Mouse (Mus musculus) Patski (cell line): ENCODE data around the gene Olfr92. TPM values are rescaled to one million over a fixed set of nuclear protein-coding genes. Genes with fewer than 3 reads are reported as not detected.
A peak's percentile ranks its signal among the peaks of the same experiment; 100 is the strongest.
"Not testable (repeated sequence)": the region's sequence is repeated elsewhere in the genome, so short reads cannot be mapped to it uniquely, and the experiment has no call there.

Experiments
- ATAC-seq: fragments of 100-300 bp; one replicate; pipeline ENCODE4 v1.8.0; 2021
- CTCF ChIA-PET: fragments of 350-600 bp; sonication (Branson Sonifier 250); formaldehyde crosslinking; loops from one replicate; lab custom pipeline; 2022; ENCODE audit warnings: inconsistent platforms; lab: Charles Lee
- POLR2A ChIA-PET: fragments of 350-600 bp; sonication (Branson Sonifier 250); formaldehyde crosslinking; loops from one replicate; lab custom pipeline; 2022; ENCODE audit warnings: antibody characterized with exemption, inconsistent platforms; lab: Charles Lee
- DNase-seq: peaks from one replicate; pipeline ENCODE4 v3.0.0-alpha.2; 2011; ENCODE audit warnings: low read depth, low spot score
- H3K27me3 ChIP-seq: fragments of 371-371 bp; one replicate; pipeline ENCODE4 v1.5.1; 2021
- CTCF ChIP-seq: fragments of 100-300 bp; IDR thresholded peaks from one replicate; pipeline ENCODE4 v1.5.1; 2021
- in situ Hi-C: fragments of 300-500 bp; cut with MboI; formaldehyde crosslinking; loops from 3 replicates; pipeline ENCODE4 v1.11.1; 2018; ENCODE audit warnings: low pct_unique_long_range_greater_than_20kb, mixed read lengths
- polyA plus RNA-seq: library from polyadenylated mRNA; unstranded; gene quantifications from one replicate; pipeline ENCODE4 v1.2.3, GENCODE M21; 2021

Olfr92 gene
- polyA plus RNA-seq = not detected

DNA sequence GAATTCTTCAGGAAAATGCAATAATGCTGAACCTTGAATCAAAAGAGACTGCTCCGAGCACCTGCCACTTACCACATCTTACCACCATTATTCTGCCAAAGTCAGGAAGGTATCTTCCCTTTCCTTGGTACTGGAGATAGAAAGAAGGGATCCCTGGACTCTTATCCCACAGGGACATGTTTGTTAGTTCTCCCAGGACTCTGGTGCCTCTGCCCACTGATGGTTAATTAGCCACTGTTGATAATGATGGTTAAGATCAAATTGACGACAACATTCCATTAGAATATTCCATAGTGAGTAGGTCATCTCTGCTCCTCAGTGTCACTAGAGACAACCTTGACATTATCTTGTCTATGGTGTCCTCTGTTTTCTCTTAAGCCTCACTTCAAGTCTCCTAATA is at the start of gene Olfr92:
TSS of gene Olfr92 (minus strand) at position 101 of the 400 bp plus-strand sequence.
- POLR2A ChIA-PET = no interaction called here
- CTCF ChIA-PET = no interaction called here
- TF ChIP-seq CTCF = no peak
- no peak for DNase-seq
- H3K27me3 ChIP-seq = peaks cover 5% of the 10 kb centered on the region
- ATAC-seq = no peak
- in situ Hi-C loops = no loop called here

DNA sequence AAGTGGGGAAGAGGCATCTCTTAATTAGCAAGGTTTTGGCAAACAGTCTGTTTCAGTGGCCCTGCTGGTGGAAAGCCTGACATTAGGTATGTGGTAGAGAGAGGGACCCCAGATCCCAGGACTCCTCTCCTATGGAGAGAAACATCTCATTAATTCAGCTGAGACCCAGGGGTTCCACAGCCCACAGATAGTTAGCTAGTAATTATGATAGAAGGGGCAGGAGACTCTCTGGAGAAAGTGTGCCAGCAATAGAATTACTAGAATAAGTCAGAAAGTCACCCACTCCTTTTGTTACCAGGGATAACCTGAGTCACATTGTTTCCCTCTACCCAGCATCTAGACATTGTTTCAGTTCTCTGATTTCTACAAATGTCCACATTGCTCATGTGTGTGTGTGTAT is 41.5 kb upstream of the Olfr92 start, which contains the start of gene Olfr93:
TSS of gene Olfr93 (minus strand) at position 101 of the 400 bp plus-strand sequence.
- CTCF ChIA-PET = no interaction called here
- in situ Hi-C loops = no loop called here
- DNase-seq = no peak
- peaks cover 7% of the 10 kb centered on the region for H3K27me3 ChIP-seq
- no peak for TF ChIP-seq CTCF
- no peak for ATAC-seq
- POLR2A ChIA-PET = no interaction called here

DNA sequence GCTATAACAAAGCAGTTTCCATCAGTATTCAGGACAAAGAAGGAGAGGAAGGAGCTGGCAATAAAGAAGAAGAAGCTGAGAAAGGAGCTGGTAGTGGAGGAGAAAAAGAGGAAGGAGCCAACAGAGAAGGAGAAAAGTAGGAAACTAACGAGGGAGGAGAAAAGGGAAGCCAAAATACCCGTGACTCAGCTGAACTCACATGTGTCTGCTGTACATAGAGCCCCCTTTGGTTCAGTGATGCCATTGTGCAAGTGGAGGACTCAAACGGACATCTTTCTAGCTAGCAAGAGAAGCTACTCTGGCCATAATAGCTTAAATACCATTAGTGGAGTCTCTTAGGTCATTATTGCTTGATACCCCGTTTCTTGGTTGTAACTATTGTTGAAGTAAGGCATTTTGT is 11.5 kb upstream of the Olfr92 start:
- CTCF ChIA-PET, ATAC-seq, POLR2A ChIA-PET, in situ Hi-C loops, DNase-seq: not testable (repeated sequence)
- H3K27me3 ChIP-seq = peaks cover 25% of the 10 kb centered on the region

DNA sequence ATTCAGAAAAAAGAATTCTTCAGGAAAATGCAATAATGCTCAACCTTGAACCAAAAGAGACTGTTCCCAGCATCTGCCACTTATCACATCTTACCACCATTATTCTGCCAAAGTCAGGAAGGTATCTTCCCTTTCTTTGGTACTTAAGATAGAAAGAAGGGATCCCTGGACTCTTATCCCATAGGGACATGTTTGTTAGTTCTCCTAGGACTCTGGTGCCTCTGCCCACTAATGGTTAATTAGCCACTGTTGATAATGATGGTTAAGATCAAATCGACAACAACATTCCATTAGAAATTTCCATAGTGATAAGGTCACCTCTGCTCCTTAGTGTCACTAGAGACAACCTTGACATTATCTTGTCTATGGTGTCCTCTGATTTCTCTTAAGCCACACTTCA is 21.7 kb downstream of the Olfr92 start, which contains the start of gene Olfr91:
TSS of gene Olfr91 (minus strand) at position 101 of the 400 bp plus-strand sequence.
- DNase-seq (no peak), ATAC-seq (no peak)
- in situ Hi-C loops = no loop called here
- ChIA-PET CTCF (no interaction called here), POLR2A (no interaction called here)
- H3K27me3 ChIP-seq = no peaks in the 10 kb centered on the region
- no peak for TF ChIP-seq CTCF

DNA sequence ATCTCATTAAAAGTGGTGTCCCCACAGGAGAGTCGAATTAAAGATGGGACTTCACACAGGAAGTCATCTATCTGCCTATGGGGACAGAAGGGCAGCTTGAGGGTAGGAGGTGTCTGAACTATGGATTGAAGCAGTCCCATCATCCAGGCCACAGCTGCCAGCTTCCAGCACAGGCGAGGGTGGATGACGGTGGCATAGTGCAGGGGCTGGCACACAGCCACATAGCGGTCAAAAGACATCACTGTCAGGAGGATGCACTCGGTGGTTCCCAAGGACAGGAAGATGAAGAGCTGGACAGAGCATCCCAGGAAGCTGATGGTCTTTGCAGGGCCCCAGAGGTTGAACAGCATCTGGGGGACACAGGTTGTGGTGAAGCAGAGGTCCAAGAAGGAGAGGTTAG is 26.6 kb downstream of the Olfr92 start:
- peaks cover 25% of the 10 kb centered on the region for H3K27me3 ChIP-seq
- in situ Hi-C loops = no loop called here
- DNase-seq (no peak), ATAC-seq (no peak)
- ChIA-PET POLR2A (interaction anchor here (0.7 kb wide), 1 partner anchor 10 kb away, joined by 4 read pairs; no protein-coding TSS in a partner anchor), CTCF (no interaction called here)
- TF ChIP-seq CTCF = no peak

- in situ Hi-C loops = no loop called here
- ChIA-PET CTCF (interaction anchor here (1.1 kb wide), 1 partner anchor 9 kb away, joined by 4 read pairs; no protein-coding TSS in a partner anchor), POLR2A (no interaction called here)
- no peak for ATAC-seq
- no peak for DNase-seq
- TF ChIP-seq CTCF = no peak
- H3K27me3 ChIP-seq = peaks cover 28% of the 10 kb centered on the region
Observed at GRCm38 (mm10) chr17:37092198-37092597, 27.7 kb downstream of the Olfr92 start.

DNA sequence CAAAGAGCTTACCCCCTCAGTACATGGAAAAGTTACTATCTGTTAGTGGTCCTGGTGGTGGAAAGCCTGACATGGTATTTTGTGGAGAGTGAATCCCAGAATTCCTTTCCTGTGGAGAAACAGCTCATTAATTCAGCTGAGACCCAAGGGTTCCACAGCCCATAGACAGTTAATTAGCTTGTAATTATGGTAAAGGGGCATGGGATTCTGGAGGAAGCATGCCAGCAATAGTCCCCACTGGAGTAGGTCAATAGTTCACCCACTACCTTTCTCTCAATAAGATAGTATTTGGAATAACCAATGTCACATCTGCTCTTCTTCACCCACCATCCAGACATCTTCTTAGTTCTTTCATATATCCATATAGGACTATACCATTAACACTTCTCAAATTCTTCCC is 31.5 kb downstream of the Olfr92 start, which contains the start of gene Olfr90:
TSS of gene Olfr90 (minus strand) at position 101 of the 400 bp plus-strand sequence.
- ATAC-seq (no peak), DNase-seq (no peak)
- no peak for TF ChIP-seq CTCF
- in situ Hi-C loops = no loop called here
- H3K27me3 ChIP-seq = peaks cover 32% of the 10 kb centered on the region
- CTCF ChIA-PET = interaction anchor here (2.1 kb wide), 1 partner anchor 115 kb away, joined by 9 read pairs; no protein-coding TSS in a partner anchor
- POLR2A ChIA-PET = no interaction called here

DNA sequence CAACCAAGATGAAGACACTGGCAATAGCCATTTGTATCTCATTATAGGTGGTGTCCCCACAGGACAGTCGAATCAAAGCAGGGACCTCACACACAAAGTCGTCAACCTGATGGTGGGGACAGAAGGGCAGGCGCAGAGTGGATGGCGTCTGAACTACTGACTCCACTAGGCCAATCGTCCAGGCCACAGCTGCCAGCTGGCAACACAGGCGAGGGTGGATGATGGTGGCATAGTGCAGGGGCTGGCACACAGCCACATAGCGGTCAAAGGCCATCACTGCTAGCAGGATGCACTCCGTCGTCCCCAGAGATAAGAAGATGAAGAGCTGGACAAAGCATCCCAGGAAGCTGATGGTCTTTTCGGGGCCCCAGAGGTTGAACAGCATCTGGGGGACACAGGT is 34.3 kb downstream of the Olfr92 start:
- ChIA-PET POLR2A (no interaction called here), CTCF (interaction anchor here (5.4 kb wide), 1 partner anchor 118 kb away, joined by 53 read pairs; the partner anchor contains the start of gene Olfr94)
- peaks cover 20% of the 10 kb centered on the region for H3K27me3 ChIP-seq
- no peak for TF ChIP-seq CTCF
- DNase-seq = no peak
- in situ Hi-C loops = no loop called here
- ATAC-seq = no peak

DNA sequence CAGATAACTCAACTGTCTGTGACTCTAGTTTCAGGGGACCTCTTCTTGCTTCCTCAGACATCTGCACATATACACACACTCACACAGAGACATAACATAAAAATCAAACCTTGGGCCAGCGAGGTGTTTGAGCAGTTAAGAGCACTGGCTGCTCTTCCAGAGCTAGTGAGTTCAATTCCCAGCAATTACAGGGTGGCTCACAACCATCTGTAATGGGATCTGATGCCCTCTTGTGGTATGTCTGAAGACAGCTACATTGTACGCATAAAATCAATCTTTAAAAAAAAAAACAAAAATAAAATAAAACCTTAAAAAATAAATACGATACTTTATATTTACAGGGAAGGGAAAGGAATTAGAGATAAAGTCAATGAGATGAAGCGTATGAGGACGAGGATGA is 35.3 kb downstream of the Olfr92 start:
- POLR2A ChIA-PET = no interaction called here
- no peak for DNase-seq

DNA sequence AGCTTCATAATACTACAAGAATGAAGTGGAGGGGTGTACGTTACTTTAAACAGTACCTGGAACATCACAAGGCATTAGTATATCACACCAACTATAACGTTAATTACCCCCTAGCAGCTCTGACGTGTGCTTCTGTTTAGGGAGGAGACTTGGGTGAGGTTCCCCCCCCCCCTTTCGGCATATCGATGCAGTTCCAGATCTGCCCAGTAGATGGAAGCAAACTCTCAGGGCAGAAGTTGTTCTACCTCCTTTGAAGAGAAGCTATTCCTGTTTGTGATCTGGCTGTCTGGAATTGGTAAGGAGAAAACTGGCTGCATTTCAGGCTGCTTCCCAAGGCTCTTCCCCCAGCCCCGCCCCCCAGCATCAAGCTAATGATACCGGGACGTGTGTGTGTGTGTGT is 36.6 kb downstream of the Olfr92 start:
- DNase-seq (no peak), ATAC-seq (peak; percentile 68)
- ChIA-PET POLR2A (interaction anchor here (0.5 to 1.2 kb wide), 2 partner anchors 9 to 120 kb away, joined by 4 to 6 read pairs; no protein-coding TSS in a partner anchor), CTCF (interaction anchor here (0.7 to 5.4 kb wide), 18 partner anchors 9 to 161 kb away, joined by 3 to 53 read pairs (median 5); partner anchors contain the start of genes Olfr94, Ubd, Znrd1 and Znrd1as)
- peaks cover 7% of the 10 kb centered on the region for H3K27me3 ChIP-seq
- peak; percentile 63 for TF ChIP-seq CTCF
- in situ Hi-C loops = loop anchor here (5.0 kb wide), 1 partner anchor 119 kb away; the partner anchor contains the start of gene Olfr94

More for the DNA sequence above, 35.3 kb downstream of the Olfr92 start:
- TF ChIP-seq CTCF = peak; percentile 48
- peaks cover 16% of the 10 kb centered on the region for H3K27me3 ChIP-seq
- CTCF ChIA-PET = interaction anchor here (1.9 to 5.4 kb wide), 3 partner anchors 22 to 119 kb away, joined by 5 to 53 read pairs (median 9); partner anchors contain the start of gene Olfr94
- ATAC-seq = no peak
- in situ Hi-C loops = loop anchor here (5.0 kb wide), 1 partner anchor 118 kb away; the partner anchor contains the start of gene Olfr94

DNA sequence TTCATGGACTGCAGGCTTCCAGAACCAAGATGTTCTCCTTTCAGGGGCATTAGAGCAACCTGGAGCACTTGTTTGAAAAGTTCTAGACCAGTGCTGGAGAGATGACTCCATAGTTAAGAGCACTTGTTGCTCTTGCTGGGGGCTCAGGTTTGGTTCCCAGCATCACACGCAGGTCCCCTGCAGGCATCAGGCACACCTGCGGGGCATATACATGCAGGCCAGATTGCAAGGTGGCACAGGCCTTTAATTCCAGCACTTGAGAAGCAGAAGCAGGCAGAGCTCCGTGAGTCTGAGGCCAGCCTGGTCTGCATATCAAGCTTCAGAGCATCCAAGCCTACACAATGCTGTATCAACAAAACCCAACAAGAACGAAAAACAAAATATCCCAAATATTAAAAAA is 38.2 kb downstream of the Olfr92 start:
- in situ Hi-C loops = loop anchor here (5.0 kb wide), 1 partner anchor 121 kb away; the partner anchor contains the start of gene Olfr94
- DNase-seq (no peak), ATAC-seq (no peak)
- H3K27me3 ChIP-seq = peaks cover 3% of the 10 kb centered on the region
- no peak for TF ChIP-seq CTCF
- CTCF ChIA-PET = interaction anchor here (5.4 kb wide), 1 partner anchor 122 kb away, joined by 53 read pairs; the partner anchor contains the start of gene Olfr94
- POLR2A ChIA-PET = no interaction called here
